Mouse (Mus musculus) liver (tissue): Measurements from ENCODE around the gene Usp3.
A peak's percentile ranks its signal among the peaks of the same experiment; 100 is the strongest.

Experiments used
- DNase-seq: peaks from one replicate; pipeline ENCODE4 v3.0.0-alpha.2; 2020; ENCODE audit warnings: mixed read lengths

The Usp3 gene

DNA sequence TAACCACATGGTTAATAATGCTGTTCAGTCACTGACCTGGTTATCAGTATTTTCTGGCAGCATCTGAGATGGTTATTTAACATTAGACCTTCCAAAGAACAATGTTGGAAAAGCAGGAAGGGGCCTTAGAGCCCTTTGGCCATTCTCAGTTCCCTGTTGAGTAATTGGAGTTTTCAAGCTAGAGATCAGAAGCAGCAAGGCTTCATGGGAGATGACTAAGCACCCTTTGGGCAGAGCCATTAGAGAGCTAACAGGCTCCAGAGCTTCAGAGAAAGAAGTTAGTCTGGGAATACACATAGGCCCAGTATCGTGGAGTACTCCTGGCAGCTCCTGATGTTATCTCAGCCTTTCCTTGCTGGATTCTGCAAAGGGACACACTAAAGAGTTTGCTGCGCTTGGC, 8.1 kb upstream of the Usp3 start:
- DNase-seq = no peak

DNA sequence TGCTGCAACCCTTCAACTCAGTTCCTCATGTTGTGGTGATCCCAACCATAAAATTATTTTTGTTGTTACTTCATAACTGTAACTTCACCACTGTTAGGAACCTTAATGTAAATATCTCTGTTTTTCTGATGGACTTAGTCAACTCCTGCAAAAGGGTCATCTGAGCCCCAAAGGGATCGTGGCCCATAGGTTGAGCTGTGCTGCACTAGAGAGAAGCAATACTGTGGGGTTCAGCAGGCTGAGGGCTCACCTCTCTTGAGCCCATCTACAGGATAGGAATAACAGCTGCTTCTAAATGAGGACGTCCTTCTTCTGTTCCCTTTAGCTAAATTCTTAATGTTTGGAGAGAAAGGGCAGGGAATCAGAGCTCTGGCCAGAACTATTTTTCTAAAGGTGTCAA, 7.6 kb upstream of the Usp3 start:
- DNase-seq = no peak

DNA sequence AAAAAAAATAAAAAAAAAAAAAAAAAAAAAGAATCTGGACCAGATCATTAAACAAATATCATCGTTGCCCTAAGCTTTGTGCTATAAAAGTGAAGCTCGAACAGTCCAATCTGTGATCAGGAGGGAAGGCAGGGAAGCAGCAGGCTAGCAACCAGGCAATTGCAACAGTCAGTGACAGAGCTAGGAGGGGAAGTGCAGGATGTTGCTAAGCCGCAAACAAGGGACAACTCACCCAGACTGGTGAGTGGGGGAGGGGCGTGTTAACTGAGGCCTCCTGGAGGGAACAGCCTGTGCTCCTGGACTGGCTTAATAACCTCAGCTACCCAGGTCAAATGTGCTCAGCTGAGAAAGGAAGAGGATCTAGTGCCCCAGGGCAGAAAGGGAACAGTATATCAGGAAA, 6.6 kb upstream of the Usp3 start:
- DNase-seq = peak; percentile 74

DNA sequence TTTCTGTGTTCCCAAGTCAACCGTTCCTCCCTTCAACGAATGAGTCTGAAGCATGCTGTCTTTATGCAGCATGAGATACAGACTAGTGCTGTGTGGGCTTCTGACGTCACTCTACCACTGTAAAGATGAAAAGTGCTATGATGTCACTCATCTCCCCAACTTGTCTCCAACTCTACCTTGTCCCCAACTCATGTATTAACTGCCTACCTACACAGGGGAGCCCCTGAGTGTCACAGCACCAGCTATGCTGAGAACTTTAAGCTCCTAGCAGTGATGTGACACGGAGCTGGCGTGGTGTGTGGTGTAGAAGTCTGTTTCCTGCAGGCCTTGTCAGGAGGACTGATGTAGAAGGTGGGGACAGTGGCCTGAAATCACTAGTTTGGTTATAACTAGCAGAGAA, 5.7 kb upstream of the Usp3 start:
- no peak for DNase-seq

GRCm38 (mm10) chr9:66597480-66598215, 4.7 kb upstream of the Usp3 start:
- DNase-seq = no peak

DNA sequence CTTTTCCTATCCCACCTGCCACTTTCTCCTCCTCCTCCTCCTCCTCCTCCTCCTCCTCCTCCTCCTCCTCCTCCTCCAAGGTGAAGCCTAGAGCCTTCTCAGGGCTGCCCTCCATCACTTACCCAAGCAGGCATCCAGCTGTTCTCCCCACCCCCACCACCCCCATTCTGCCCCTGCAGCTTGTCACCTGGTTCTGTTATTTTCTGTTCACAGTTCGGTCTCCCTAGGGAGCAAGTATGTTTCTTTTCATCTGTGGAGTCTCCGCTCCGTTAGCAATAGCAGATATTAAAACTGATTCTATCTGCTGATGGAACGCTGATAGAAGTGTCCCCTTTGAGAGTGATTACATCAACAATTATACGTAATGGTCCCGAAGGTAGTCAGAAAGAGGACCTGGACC, 4.1 kb upstream of the Usp3 start:
- no peak for DNase-seq

- no peak for DNase-seq
Measured at GRCm38 (mm10) chr9:66595722-66596675, 3.1 kb upstream of the Usp3 start.

DNA sequence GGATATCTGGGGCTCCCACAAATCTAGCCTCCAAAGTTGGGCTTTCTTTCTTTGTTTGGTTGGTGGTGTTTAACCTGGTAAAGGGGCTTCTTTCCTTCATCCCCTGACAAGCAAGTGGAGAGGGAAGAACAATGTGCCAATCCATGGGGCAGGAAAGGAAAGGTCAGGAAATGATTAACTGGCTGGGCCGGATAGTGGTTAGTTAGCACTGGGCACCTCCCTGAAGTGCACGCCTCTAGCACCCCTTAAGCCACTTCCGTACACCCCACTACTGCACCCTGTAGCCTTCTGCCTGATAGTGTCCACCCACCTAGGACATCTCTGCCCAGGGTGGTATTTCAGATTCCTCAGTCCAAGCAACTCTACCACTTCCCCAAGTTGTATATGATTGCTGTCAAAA, 1.1 kb upstream of the Usp3 start:
- no peak for DNase-seq

GRCm38 (mm10) chr9:66593613-66593969, 649 bp upstream of the Usp3 start:
- DNase-seq = no peak

GRCm38 (mm10) chr9:66591851-66592645, 894 bp downstream of the Usp3 start:
- DNase-seq = peak; percentile 66

- no peak for DNase-seq
Measured at GRCm38 (mm10) chr9:66590051-66590450, 2.9 kb downstream of the Usp3 start.

- no peak for DNase-seq
Measured at GRCm38 (mm10) chr9:66587016-66587415, 5.9 kb downstream of the Usp3 start.

GRCm38 (mm10) chr9:66586533-66586932, 6.4 kb downstream of the Usp3 start:
- DNase-seq = no peak

GRCm38 (mm10) chr9:66585191-66585590, 7.8 kb downstream of the Usp3 start:
- no peak for DNase-seq

GRCm38 (mm10) chr9:66584176-66584575, 8.8 kb downstream of the Usp3 start:
- DNase-seq = no peak

DNA sequence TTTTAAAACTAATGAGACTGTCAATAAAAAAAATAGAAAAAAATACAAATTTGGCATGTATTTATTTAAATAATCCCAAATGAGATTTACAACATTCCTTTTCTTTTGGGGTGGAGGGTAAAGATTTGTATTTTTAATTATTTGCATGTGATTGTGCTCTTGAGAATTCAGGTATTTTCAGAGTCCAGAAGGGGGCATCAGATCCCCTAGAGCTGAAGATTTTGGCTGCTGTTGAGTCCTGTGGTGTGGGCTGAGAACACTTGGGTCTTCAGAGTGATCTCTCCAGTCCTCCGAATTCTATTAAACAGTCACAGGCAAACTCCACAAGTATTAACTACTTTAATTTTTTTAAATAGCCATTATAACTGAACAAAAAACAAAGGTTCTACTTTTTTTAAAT, 9.7 kb downstream of the Usp3 start:
- no peak for DNase-seq

GRCm38 (mm10) chr9:66581694-66582093, 11.2 kb downstream of the Usp3 start:
- DNase-seq = no peak

GRCm38 (mm10) chr9:66580722-66581121, 12.2 kb downstream of the Usp3 start:
- DNase-seq = no peak

DNA sequence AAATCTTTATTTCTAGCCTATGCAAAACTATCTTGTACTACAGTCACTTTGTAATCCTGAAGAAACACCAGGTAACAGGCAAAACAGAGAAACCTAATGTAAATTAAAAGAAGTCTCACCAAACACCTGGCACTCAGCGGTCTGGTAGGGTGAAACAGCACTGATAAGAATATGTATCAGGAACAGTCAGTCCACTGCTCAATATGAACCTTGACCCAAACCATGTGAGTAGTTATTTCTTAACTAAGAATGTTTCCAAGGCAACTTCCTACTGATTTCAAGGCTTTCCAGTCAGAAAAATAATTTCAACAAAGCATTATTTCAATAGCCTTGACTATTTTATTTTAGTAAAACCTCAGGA, 17.1 kb downstream of the Usp3 start:
- peak; percentile 41 for DNase-seq

DNA sequence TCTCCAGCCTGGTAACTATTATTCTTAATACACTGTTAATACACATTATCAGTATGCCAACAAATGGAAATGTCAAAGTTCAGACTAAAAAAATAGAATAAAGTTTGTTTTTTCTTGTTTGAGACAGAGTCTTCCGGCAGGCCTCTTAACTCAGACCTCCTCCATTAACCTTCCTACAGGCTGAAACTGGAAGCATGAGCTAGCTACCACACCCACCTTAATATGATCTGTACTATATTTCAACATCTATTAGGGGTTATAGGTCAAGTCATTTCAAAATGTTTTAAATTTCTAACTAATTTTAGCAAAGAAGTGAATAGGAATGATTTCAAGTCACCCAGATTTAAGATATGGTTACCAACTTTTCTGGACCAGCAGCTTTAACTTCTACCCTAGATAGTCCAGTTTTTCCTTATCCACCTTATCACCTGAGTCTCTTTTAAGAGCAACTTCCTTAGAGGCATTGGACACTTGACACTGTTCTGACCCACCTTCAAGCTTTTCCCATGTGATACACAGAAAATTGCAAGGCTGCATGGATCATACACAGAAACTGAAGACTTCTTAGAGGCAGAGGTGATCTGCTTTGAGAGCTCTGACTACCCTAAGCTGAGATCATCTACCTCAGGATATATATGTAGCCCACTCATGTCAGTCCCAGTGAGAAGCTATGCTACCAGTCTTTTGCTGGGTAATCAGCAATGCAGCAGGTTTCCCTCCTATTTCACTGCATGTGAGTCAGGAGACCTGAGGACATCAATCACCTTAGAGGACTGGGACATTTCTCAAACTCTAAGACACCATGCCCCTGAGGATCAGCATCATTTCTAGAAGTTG, 17.7 kb downstream of the Usp3 start:
- no peak for DNase-seq

DNA sequence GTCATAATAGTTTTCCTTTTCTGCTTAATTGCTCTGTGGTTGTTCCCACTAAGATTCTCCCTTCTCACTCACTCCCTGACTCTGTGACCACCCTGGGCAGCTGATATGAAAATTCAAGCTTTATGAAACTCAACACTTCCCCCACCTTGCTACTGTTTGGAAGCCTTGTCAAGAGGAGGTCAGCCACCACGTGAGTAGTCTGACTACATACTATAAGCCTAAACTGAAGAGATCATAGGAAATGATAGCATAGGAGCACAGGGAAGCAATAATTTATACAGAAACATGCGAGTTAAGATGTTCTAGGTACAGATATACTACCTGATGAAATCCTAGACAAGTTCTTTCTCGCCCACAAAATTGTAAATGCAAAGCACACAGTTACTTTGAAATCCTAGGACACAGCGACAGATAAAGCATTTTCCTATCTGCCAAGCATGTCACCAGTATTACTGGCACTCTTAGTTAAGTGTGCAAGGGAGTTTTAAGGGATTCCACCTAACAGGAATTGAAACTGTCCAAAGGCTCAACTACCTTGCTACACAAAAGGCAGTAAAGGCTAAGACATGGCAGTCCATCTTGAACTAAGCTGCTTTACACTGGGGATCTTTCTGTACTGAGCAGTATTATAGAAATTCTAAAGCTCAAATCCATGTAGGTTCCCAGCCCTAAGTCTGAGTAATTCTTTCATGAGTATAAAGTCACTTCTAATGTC, 20.8 kb downstream of the Usp3 start:
- DNase-seq = no peak

DNA sequence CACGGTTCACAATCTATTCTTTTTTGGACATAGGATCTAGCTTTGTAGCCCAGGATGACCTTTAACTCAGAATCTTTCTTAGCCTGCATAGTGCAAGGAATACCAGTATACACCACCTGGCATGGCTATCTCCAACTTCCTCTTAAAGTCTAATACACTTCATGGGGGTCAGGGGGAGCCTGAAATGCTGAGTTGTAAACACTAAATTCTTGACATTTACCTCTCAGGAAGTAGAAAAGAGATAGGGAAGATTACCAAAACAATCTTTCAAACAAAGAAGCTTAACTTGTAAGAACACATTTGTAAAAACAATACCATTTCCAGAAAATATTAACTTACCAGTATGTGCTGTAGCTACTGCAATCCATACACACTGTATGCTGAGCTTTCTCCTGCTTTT, 30.7 kb downstream of the Usp3 start:
- no peak for DNase-seq
